Mouse (Mus musculus): ENCODE measurements around the gene Gabbr2.

- TF ChIP-seq CTCF (IDR thresholded peaks at IDR 0.05; ENCODE audit: low read depth) (no peak), EP300 (optimal IDR thresholded peaks at IDR 0.05) (no peak)
These were observed 136.8 kb downstream of the Gabbr2 start for GRCm38 (mm10) chr4:46854686-46855385.

All from stomach, postnatal 0 days (tissue).